Mouse (Mus musculus): ENCODE measurements around the gene Ccdc62. TPM values are rescaled to one million over a fixed set of nuclear protein-coding genes. Genes with fewer than 3 reads are reported as not detected.

The Ccdc62 gene
- polyA plus RNA-seq, 1 experiment from 2014 or later, result 8.3 TPM

DNA sequence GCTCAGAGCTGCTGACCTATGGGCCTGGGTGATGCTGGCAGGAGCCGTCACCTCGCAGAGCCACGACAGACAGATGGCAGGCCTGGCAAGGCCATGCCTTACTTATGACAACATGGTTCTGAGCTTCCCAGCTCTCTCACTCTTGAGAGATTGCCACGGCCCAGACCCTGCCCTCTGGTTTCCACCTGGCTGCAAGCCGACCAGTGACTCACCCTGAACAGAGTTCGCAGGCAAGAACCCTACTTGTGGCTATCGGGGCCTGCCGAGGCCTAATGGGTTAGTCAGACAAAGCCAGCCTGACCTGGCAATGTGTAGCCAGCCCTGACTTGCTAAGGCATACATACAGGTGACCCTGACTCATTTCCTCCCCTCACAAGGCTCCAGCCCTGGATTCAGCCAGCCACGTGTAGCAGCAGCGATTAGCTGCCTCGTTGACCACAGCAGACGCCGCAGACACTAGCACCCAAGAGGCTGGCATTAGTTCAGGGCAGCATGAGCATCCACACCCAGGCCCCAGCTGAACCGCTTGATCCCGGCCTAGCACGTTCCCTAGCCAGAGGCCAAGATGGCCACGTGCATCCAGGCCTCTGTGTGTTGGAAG, 76.5 kb downstream of the Ccdc62 start:
- H3K27me3 ChIP-seq (ENCODE audit: insufficient read depth, low read length), result no peaks in the 10 kb centered on the region
- H3K4me3 ChIP-seq (ENCODE audit: low read depth, low read length), result no peak overlapping the region
- no peak overlapping the region for H3K27ac ChIP-seq (ENCODE audit: low read depth)
- no peaks in the 10 kb centered on the region for H3K9me3 ChIP-seq (ENCODE audit: low read depth, low read length)
- ATAC-seq (ENCODE audit: insufficient read depth) (no peak), DNase-seq (no peak)
- H3K9ac ChIP-seq, result no peak overlapping the region
- no peak overlapping the region for H3K4me2 ChIP-seq
- WGBS, result 90% methylated on average over 17 of the region's 17 CpGs
- no peak for TF ChIP-seq CTCF (IDR thresholded peaks at IDR 0.05; ENCODE audit: low read depth)
- H3K36me3 ChIP-seq (ENCODE audit: insufficient read depth), result peaks cover 53% of the 10 kb centered on the region
- peaks cover 13% of the 10 kb centered on the region for H3K4me1 ChIP-seq (ENCODE audit: insufficient read depth)

DNA sequence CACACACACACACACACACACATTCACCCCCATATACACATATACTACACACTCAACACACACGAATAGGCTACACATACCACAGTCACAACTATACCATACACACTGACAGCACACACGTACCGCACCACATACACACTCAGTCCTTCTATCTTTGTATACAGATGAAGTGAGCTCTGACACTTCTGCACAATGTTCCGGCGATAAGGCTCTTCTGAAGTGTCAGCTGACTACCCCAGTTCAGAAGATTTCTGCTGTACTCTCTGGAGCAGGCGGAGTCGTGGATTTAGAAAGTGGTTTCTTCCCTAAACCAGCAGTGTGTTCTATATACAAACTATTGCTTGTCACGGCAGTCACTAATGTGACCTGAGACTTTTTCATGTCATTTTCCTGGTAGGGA, 79.6 kb downstream of the Ccdc62 start:
- no peak overlapping the region for H3K4me3 ChIP-seq (ENCODE audit: low read depth, low read length)
- no peak overlapping the region for H3K9ac ChIP-seq
- no peaks in the 10 kb centered on the region for H3K27me3 ChIP-seq (ENCODE audit: insufficient read depth, low read length)
- DNase-seq, result peak; percentile 48
- WGBS, result 51% methylated on average over 8 of the region's 8 CpGs
- H3K36me3 ChIP-seq (ENCODE audit: insufficient read depth), result peaks cover 41% of the 10 kb centered on the region
- peak overlapping the region; percentile 96 for H3K27ac ChIP-seq (ENCODE audit: low read depth)
- TF ChIP-seq CTCF (IDR thresholded peaks at IDR 0.05; ENCODE audit: low read depth), result no peak
- ATAC-seq (ENCODE audit: insufficient read depth), result no peak
- no peaks in the 10 kb centered on the region for H3K9me3 ChIP-seq (ENCODE audit: low read depth, low read length)
- H3K4me1 ChIP-seq (ENCODE audit: insufficient read depth), result peaks cover 40% of the 10 kb centered on the region
- H3K4me2 ChIP-seq, result peak overlapping the region; percentile 54; the same call in 1 of the 2 replicates

DNA sequence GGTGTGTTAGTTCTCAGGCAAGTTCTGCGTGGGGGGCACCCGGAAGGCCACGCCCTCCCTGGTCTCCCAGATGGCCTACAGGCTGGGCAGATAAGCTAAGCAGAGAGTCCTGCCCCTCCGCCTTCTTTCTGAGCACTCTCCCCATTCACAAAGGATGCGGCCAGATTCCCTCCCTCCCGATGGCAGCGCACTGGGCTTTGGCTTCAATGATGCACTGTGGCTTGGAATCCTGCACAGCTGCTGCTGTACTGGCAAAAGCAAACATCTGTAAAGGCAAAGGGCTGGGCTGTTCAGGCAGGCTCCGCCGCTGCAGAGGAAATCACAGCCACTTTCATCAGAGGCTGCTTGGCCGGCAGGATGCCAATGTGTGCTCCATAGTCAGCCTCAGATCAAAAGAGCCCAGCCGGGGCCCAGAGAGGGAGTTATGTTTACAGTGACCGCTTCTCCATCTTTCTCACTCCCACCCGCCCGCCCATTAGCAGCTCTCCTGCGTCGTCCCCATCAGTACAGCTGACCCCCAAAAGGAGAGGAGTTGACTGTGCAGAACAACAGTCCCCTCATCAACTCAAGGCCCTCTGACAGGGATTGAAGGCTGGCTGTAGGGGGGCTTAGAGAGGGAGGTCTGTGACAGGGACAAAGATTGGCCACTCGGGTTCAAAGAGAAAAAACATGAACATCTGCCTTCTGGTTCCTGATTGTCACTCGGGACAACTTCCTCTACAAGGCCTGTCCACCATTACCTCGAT, 80.6 kb downstream of the Ccdc62 start:
- Histone ChIP-seq H3K9me3 (ENCODE audit: low read depth, low read length) (no peaks in the 10 kb centered on the region), H3K4me3 (ENCODE audit: low read depth, low read length) (peak overlapping the region; percentile 1; the same call in 1 of the 2 replicates), H3K4me2 (peak overlapping the region; percentile 54), H3K36me3 (ENCODE audit: insufficient read depth) (peaks cover 31% of the 10 kb centered on the region), H3K9ac (peak overlapping the region; percentile 17), H3K27ac (ENCODE audit: low read depth) (peak overlapping the region; percentile 96), H3K27me3 (ENCODE audit: insufficient read depth, low read length) (no peaks in the 10 kb centered on the region), H3K4me1 (ENCODE audit: insufficient read depth) (peaks cover 44% of the 10 kb centered on the region)
- TF ChIP-seq CTCF (IDR thresholded peaks at IDR 0.05; ENCODE audit: low read depth), result no peak
- DNase-seq (peak; percentile 98), ATAC-seq (ENCODE audit: insufficient read depth) (peak; percentile 92)
- WGBS, result 3% methylated on average over 19 of the region's 19 CpGs

DNA sequence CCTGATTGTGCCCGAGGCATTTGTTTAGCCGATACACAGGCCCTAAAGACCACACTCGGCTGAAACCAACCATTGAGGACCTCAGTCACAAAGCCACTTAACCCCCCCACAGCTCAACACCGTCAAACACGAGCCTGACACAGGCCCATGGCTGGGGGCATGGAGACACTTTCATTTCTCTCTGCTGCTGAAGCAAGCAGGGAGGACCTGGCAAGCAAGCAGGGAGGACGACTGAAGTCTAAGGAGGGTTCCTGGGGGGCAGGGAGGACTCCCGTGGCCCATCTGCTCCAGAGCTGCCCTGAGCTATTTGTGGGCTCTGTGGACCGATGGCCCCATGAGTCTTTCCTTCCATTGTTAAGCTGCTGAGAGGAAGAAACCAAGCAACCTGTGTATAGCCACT, 81.4 kb downstream of the Ccdc62 start:
- no peak for TF ChIP-seq CTCF (IDR thresholded peaks at IDR 0.05; ENCODE audit: low read depth)
- Histone ChIP-seq H3K27me3 (ENCODE audit: insufficient read depth, low read length) (no peaks in the 10 kb centered on the region), H3K9ac (peak overlapping the region; percentile 1; the same call in 1 of the 2 replicates), H3K4me1 (ENCODE audit: insufficient read depth) (peaks cover 50% of the 10 kb centered on the region), H3K36me3 (ENCODE audit: insufficient read depth) (peaks cover 26% of the 10 kb centered on the region), H3K4me2 (peak overlapping the region; percentile 54), H3K4me3 (ENCODE audit: low read depth, low read length) (no peak overlapping the region), H3K27ac (ENCODE audit: low read depth) (peak overlapping the region; percentile 96), H3K9me3 (ENCODE audit: low read depth, low read length) (no peaks in the 10 kb centered on the region)
- ATAC-seq (ENCODE audit: insufficient read depth) (no peak), DNase-seq (no peak)
- 19% methylated on average over 8 of the region's 8 CpGs for whole genome bisulfite sequencing

DNA sequence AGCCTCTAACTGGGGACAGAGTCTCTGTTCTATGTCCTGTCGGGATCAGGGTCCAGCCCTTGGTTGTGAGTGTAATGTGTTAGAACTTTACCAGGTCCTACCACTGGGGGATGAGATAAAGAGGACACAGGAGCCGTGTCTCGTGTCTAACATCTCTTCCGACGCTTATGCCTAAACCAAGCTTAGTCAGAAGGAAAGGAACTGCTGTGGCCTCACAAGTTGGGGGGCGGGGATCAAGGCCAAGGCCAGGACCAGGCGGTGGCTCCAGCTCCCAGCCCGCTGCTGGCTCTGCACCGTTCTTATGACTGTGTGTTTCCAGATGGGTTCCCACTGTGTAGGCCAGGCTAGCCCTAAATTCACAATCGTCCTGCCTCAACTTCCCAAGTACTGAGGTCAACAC, 82.4 kb downstream of the Ccdc62 start:
- peak; percentile 11; the same call in 1 of the 2 replicates for TF ChIP-seq CTCF (IDR thresholded peaks at IDR 0.05; ENCODE audit: low read depth)
- Histone ChIP-seq H3K27me3 (ENCODE audit: insufficient read depth, low read length) (no peaks in the 10 kb centered on the region), H3K4me2 (peak overlapping the region; percentile 7; the same call in 1 of the 2 replicates), H3K36me3 (ENCODE audit: insufficient read depth) (peaks cover 17% of the 10 kb centered on the region), H3K4me1 (ENCODE audit: insufficient read depth) (peaks cover 52% of the 10 kb centered on the region), H3K4me3 (ENCODE audit: low read depth, low read length) (no peak overlapping the region), H3K9ac (no peak overlapping the region), H3K9me3 (ENCODE audit: low read depth, low read length) (no peaks in the 10 kb centered on the region), H3K27ac (ENCODE audit: low read depth) (peak overlapping the region; percentile 96)
- ATAC-seq (ENCODE audit: insufficient read depth) (no peak), DNase-seq (no peak)
- WGBS, result 58% methylated on average over 10 of the region's 10 CpGs

DNA sequence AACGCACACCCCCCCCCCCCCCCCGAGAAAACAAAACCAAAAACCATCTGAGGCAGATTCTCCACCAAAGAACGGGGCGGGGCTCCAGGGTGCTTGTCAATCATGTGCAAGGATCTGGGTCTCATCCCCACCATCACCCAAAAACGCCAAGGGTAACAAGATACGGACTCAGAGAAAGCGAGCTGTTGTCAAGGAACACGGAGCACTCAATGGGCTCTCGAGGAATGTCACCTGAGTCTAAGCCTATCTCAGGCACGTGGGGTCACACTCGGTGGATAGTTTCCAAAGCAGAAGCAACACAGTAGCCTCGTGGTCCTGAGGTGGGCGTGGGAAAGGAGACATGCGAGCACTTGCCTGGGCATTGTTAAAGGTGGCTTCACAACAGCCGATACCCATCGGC, 83.3 kb downstream of the Ccdc62 start:
- 78% methylated on average over 16 of the region's 16 CpGs for WGBS
- ATAC-seq (ENCODE audit: insufficient read depth), result no peak
- peak overlapping the region; percentile 43; the same call in 1 of the 2 replicates for H3K27ac ChIP-seq (ENCODE audit: low read depth)
- DNase-seq, result no peak
- no peak overlapping the region for H3K4me3 ChIP-seq (ENCODE audit: low read depth, low read length)
- peaks cover 56% of the 10 kb centered on the region for H3K4me1 ChIP-seq (ENCODE audit: insufficient read depth)
- no peak overlapping the region for H3K9ac ChIP-seq
- no peaks in the 10 kb centered on the region for H3K27me3 ChIP-seq (ENCODE audit: insufficient read depth, low read length)
- H3K4me2 ChIP-seq, result no peak overlapping the region
- no peak for TF ChIP-seq CTCF (IDR thresholded peaks at IDR 0.05; ENCODE audit: low read depth)
- H3K36me3 ChIP-seq (ENCODE audit: insufficient read depth), result peaks cover 8% of the 10 kb centered on the region
- no peaks in the 10 kb centered on the region for H3K9me3 ChIP-seq (ENCODE audit: low read depth, low read length)

DNA sequence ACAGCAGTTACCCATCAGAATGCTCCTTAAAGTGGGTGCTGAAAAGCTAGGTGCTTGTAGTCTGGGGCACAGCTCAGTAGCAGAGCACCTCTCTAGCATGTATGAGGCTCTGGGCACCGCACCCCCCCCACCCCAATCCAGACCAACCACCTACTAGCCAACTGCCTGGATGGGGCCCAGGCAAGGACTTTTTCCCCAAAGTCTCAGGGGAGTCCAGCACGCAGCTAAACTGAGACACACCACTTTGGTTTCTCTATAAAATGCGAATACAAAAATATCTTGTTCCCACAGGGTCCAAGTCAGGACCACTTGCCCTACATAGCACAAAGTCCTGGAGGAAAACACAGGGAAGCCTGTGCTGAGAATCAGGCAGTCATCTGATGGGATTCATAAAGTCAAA, 83.7 kb downstream of the Ccdc62 start:
- Histone ChIP-seq H3K27ac (ENCODE audit: low read depth) (peak overlapping the region; percentile 62; the same call in 1 of the 2 replicates), H3K9me3 (ENCODE audit: low read depth, low read length) (no peaks in the 10 kb centered on the region), H3K36me3 (ENCODE audit: insufficient read depth) (peaks cover 4% of the 10 kb centered on the region; the same call in 1 of the 2 replicates), H3K4me2 (no peak overlapping the region), H3K4me1 (ENCODE audit: insufficient read depth) (peaks cover 60% of the 10 kb centered on the region), H3K27me3 (ENCODE audit: insufficient read depth, low read length) (no peaks in the 10 kb centered on the region), H3K4me3 (ENCODE audit: low read depth, low read length) (no peak overlapping the region), H3K9ac (no peak overlapping the region)
- WGBS, result 84% methylated on average over 3 of the region's 3 CpGs
- ATAC-seq (ENCODE audit: insufficient read depth), result no peak
- no peak for DNase-seq
- no peak for TF ChIP-seq CTCF (IDR thresholded peaks at IDR 0.05; ENCODE audit: low read depth)

Data from lung, embryonic 14.5 days (tissue).